Mouse (Mus musculus) liver, adult 2 months (tissue): ENCODE measurements around the gene Paxx. TPM values are rescaled to one million over a fixed set of nuclear protein-coding genes. Genes with fewer than 3 reads are reported as not detected.
"Not testable (repeated sequence)": the region's sequence is repeated elsewhere in the genome, so short reads cannot be mapped to it uniquely, and the experiment has no call there.

Experiments used
- DNase-seq: peaks from one replicate; pipeline ENCODE4 v3.0.0-alpha.2; 2011; ENCODE audit warnings: low read depth, low spot score; ENCODE audit errors: extremely low read depth
- H3K27ac ChIP-seq: fragments of 200-500 bp; replicated peaks from 2 replicates; pipeline ENCODE4 v1.5.1; 2012; ENCODE audit warnings: low read depth, mild to moderate bottlenecking, control low read depth, inconsistent platforms, low read length; ENCODE audit not compliant: insufficient read depth
- H3K27me3 ChIP-seq: fragments of 200-500 bp; 2 replicates; pipeline ENCODE4 v1.6.1; 2012; ENCODE audit warnings: mild to moderate bottlenecking, moderate library complexity, low read length, inconsistent platforms; ENCODE audit not compliant: control insufficient read depth, insufficient read depth
- H3K36me3 ChIP-seq: fragments of 200-500 bp; 2 replicates; pipeline ENCODE4 v1.6.1; 2012; ENCODE audit warnings: low read length, inconsistent platforms; ENCODE audit not compliant: control insufficient read depth, insufficient read depth
- H3K4me1 ChIP-seq: fragments of 200-500 bp; 2 replicates; pipeline ENCODE4 v1.6.1; 2011; ENCODE audit warnings: low read length; ENCODE audit not compliant: control insufficient read depth, insufficient read depth
- H3K4me3 ChIP-seq: fragments of 200-500 bp; 2 replicates; pipeline ENCODE4 v1.5.1; 2011; ENCODE audit warnings: low read depth, mild to moderate bottlenecking, control low read depth, low read length, moderate library complexity; ENCODE audit not compliant: insufficient read depth
- H3K79me2 ChIP-seq: fragments of 200-500 bp; 2 replicates; pipeline ENCODE4 v1.6.1; 2012; ENCODE audit warnings: inconsistent platforms, mild to moderate bottlenecking, low read length, moderate library complexity; ENCODE audit not compliant: control insufficient read depth, insufficient read depth
- H3K9ac ChIP-seq: fragments of 200-500 bp; 2 replicates; pipeline ENCODE4 v1.6.1; 2012; ENCODE audit warnings: low read depth, mild to moderate bottlenecking, control low read depth, inconsistent platforms, low read length
- CTCF ChIP-seq: fragments of 200-500 bp; IDR thresholded peaks from 2 replicates; pipeline ENCODE4 v1.5.1; 2011; ENCODE audit warnings: low read depth, low read length, control low read depth
- POLR2A ChIP-seq: fragments of 200-500 bp; IDR thresholded peaks from 2 replicates; pipeline ENCODE4 v1.6.1; 2011; ENCODE audit warnings: low read length, control low read depth; ENCODE audit not compliant: insufficient read depth; ENCODE audit errors: extremely low read depth
- WGBS: fragments of 180-500 bp; shearing (Covaris S2); methylation state at CpG from one replicate; pipeline ENCODE4 v1.1.7; 2018; 5-methylcytosine and 5-hydroxymethylcytosine counted together
- polyA plus RNA-seq: library from polyadenylated mRNA; depleted of rRNA; stranded (reverse); fragments of >200 nt; gene quantifications from 2 replicates; pipeline ENCODE4 v1.2.3, GENCODE M21; 2012
- total RNA-seq: library from RNA; depleted of rRNA; stranded (reverse); fragments of >200 nt; gene quantifications from 2 replicates; pipeline ENCODE4 v1.2.3, GENCODE M21; 2014

The Paxx gene
- total and polyA plus RNA-seq, 2 experiments: 36.8 to 181 TPM

DNA sequence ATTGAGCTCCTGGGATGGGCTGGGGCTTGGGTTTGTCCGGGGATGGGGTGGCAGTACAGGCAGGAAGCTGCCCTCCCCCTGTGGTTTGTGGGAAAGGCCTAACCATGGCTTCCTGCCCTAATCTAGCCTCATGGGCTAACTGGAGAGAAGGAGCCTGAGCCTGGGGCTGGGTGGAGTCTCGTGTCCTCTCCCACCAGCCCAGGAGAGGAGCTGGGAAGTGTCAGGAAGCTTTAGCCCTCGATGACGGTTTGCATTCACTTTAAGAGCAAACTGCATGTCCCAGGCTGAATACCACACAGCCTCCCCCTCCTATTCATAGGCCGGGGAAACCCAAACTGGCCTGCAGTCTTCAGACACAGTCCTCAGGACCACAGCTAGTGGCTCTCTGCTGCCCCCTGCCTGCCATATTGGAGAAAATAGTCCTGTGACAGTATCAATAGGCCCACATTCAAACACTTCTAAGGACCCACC, 34.1 kb downstream of the Paxx start:
- no peak for TF ChIP-seq POLR2A
- TF ChIP-seq CTCF: peak; percentile 89
- no peaks in the 10 kb centered on the region for H3K36me3 ChIP-seq
- WGBS: 33% methylated on average over 5 of the region's 5 CpGs
- no peak overlapping the region for H3K27ac ChIP-seq
- H3K4me3 ChIP-seq: no peak overlapping the region
- peaks cover 3% of the 10 kb centered on the region; the same call in 1 of the 2 replicates for H3K4me1 ChIP-seq
- H3K79me2 ChIP-seq: peaks cover 6% of the 10 kb centered on the region; the same call in 1 of the 2 replicates
- DNase-seq: peak; percentile 44
- no peaks in the 10 kb centered on the region for H3K27me3 ChIP-seq
- no peak overlapping the region for H3K9ac ChIP-seq

DNA sequence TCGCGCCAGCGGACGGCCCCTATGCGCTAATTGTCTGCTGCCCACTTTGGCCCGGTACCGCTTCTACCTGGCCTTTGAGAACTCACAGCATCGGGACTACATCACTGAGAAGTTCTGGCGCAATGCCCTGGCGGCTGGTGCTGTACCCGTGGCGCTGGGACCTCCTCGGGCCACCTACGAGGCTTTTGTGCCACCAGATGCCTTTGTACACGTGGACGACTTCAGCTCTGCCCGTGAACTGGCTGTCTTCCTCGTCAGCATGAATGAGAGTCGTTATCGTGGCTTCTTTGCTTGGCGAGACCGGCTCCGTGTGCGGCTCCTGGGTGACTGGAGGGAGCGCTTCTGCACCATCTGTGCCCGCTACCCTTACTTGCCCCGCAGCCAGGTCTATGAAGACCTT, 35.4 kb downstream of the Paxx start:
- H3K27ac ChIP-seq: no peak overlapping the region
- no peak for TF ChIP-seq POLR2A
- TF ChIP-seq CTCF: no peak
- no peak for DNase-seq
- H3K4me3 ChIP-seq: no peak overlapping the region
- 66% methylated on average over 27 of the region's 27 CpGs for WGBS
- H3K36me3 ChIP-seq: no peaks in the 10 kb centered on the region
- peaks cover 3% of the 10 kb centered on the region; the same call in 1 of the 2 replicates for H3K4me1 ChIP-seq
- no peaks in the 10 kb centered on the region for H3K27me3 ChIP-seq
- no peak overlapping the region for H3K9ac ChIP-seq
- peaks cover 3% of the 10 kb centered on the region; the same call in 1 of the 2 replicates for H3K79me2 ChIP-seq

DNA sequence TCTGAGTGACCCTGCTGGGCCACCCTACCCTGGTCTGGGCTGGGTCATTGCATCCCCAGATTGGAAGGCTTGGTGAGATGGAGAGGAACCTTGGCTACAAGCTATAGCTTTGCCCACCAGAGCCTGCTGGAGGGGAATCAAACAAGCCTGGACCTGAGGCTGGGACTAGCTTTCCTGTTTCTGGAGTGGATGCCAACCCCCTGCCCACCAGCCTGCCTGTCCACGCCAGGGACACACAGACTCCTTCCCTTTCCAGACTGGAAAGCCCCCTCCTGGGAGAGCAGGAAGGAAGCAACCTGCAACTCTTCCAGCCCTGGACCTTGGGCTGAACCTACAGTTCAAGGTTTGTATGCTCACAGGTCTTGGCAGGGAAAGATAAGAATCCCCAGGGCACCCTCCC, 37.3 kb downstream of the Paxx start:
- no peaks in the 10 kb centered on the region for H3K27me3 ChIP-seq
- H3K9ac ChIP-seq: no peak overlapping the region
- DNase-seq: no peak
- no peak overlapping the region for H3K27ac ChIP-seq
- H3K36me3 ChIP-seq: no peaks in the 10 kb centered on the region
- no peak overlapping the region for H3K4me3 ChIP-seq
- H3K79me2 ChIP-seq: no peaks in the 10 kb centered on the region
- TF ChIP-seq CTCF (no peak), POLR2A (no peak)
- H3K4me1 ChIP-seq: no peaks in the 10 kb centered on the region
- WGBS: 78% methylated on average over 1 of the region's 1 CpGs

DNA sequence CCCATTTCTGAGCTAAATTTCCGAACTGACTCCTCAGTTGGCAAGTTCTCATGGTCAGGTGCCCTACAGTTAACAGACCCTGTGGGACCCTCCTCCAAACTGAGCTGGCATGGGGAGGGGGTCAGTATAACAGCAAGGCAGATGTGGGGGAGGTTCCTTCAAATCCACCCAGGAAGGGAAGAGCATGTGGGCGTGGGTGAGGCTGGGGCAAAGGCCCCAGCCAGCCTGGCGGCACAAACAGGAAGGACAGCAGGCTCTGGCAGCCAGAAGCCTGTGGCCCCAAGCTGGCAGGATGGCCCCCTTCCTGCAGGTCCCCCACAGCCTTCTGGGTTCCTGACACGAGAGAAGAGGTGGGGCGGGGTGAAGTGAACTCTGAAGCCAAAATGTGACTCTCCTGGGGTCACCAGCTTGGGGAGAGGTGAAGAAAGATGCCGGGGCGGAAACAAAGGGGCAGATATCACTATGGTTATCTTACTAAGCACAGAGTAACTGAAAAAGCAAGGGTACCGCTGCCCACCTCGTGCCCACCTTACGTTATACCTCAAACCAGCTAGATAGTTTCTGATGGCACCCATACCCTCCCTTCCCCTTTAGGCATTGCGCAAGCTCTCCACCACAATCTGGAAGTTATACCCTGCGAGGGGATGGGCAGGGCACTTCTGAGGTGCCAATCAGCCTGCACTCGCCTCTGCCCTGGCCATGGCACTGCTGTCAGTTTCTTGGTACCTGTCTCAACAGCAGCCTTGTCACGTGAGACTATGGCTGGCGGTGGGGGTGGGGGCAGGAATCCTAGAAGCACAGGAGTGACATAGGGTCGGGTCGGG, 38.1 kb downstream of the Paxx start, which contains the start of gene Fut7:
TSS of gene Fut7 (plus strand) at position 681 of the 824 bp plus-strand sequence.
- no peaks in the 10 kb centered on the region for H3K79me2 ChIP-seq
- no peak within 1 kb of the TSS for H3K9ac ChIP-seq
- H3K27ac ChIP-seq: no peak within 1 kb of the TSS
- H3K4me1 ChIP-seq: no peaks in the 10 kb centered on the region
- no peaks in the 10 kb centered on the region for H3K36me3 ChIP-seq
- WGBS: 54% methylated on average over 17 of the region's 17 CpGs
- TF ChIP-seq POLR2A (no peak), CTCF (no peak)
- no peak for DNase-seq
- no peaks in the 10 kb centered on the region for H3K27me3 ChIP-seq
- no peak within 1 kb of the TSS for H3K4me3 ChIP-seq

DNA sequence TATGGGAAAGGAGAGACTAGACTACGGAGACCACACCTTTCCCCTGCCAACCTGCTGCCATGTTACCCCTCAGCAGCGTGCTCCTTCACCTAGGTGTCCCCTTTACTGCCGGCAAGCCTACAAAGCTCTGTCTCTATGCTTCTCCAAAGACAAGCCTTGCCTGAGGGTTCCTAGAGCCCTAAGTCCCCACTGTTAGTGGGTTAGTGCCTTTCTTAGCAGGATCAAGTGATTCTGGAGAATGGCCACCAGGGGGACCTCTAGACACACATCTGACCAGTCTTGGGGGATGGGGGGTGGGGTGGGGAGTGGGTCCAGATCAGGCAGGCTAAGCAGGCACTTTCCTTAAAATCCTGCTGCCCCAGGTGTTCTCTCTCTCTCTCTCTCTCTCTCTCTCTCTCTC, 39.0 kb downstream of the Paxx start:
- TF ChIP-seq CTCF (peak; percentile 71), POLR2A (no peak)
- peak; percentile 49 for DNase-seq
- H3K9ac ChIP-seq: no peak overlapping the region
- no peak overlapping the region for H3K27ac ChIP-seq
- no peak overlapping the region for H3K4me3 ChIP-seq
- no peaks in the 10 kb centered on the region for H3K4me1 ChIP-seq
- H3K79me2 ChIP-seq: no peaks in the 10 kb centered on the region
- 27% methylated on average over 3 of the region's 3 CpGs for WGBS
- no peaks in the 10 kb centered on the region for H3K36me3 ChIP-seq
- no peaks in the 10 kb centered on the region for H3K27me3 ChIP-seq

DNA sequence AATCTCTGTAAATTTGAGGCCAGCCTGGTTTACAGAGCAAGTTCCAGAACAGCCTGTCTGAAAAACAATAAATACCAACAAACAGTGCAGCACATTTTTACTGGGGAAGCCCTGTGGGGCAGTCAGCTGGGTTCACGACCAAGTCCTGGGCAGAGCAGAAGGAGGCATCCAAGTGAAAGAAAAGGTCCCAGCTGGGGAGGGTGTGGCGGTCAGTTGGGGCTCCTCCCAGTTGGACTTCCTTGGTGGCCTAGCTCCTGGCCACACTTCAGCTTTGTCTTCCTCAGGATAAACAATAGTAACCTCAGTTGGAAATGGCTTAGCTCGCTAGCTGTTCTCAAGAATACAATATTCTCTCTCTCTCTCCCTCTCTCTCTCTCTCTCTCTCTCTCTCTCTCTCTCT, 43.5 kb downstream of the Paxx start:
- H3K9ac ChIP-seq: no peak overlapping the region
- no peaks in the 10 kb centered on the region for H3K79me2 ChIP-seq
- WGBS: 56% methylated on average over 3 of the region's 3 CpGs
- H3K4me1 ChIP-seq: no peaks in the 10 kb centered on the region
- TF ChIP-seq CTCF: no peak
- no peak for TF ChIP-seq POLR2A
- no peak for DNase-seq
- no peaks in the 10 kb centered on the region for H3K27me3 ChIP-seq
- H3K4me3 ChIP-seq: no peak overlapping the region
- H3K36me3 ChIP-seq: no peaks in the 10 kb centered on the region
- no peak overlapping the region for H3K27ac ChIP-seq

GRCm38 (mm10) chr2:25413436-25413835, 47.5 kb downstream of the Paxx start:
- DNase-seq, H3K9ac ChIP-seq, H3K79me2 ChIP-seq, H3K27me3 ChIP-seq, H3K27ac ChIP-seq, H3K36me3 ChIP-seq, H3K4me1 ChIP-seq, H3K4me3 ChIP-seq: not testable (repeated sequence)
